Mouse (Mus musculus): ENCODE measurements at regions not wholly inside any gene's neighbourhood (a gene's known extent, or its start where the extent isn't known, plus 50 kb on each side); places are given as distances from the start of the nearest gene placed in this dataset.

DNA sequence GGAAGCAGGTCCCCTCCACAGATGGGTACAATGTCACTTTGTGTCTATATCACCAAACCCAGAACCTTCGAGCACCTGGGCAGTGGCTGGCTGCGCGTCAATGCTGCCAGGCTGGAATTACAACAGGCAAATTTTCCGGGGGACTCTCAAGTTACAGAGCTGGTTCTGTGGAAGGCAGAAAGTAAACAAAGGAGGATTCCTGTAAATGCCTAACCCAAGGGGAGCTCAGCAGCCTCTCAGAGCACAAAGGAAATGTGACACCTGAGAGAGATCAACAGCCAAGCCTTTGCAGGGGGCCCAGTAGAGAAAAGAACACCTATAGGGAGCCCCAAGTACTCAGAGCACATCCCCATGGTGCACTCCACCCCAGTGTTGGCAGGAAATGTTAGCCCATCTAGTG, 70.7 kb downstream of the Setd4 start:
- Histone ChIP-seq H3K4me1 (ENCODE audit: insufficient read depth) (no peaks in the 10 kb centered on the region), H3K9ac (replicated peaks) (no peak overlapping the region), H3K27me3 (ENCODE audit: insufficient read depth, low read length) (no peaks in the 10 kb centered on the region), H3K27ac (ENCODE audit: low read depth) (no peak overlapping the region), H3K36me3 (replicated peaks; ENCODE audit: insufficient read depth, low read length) (no peaks in the 10 kb centered on the region), H3K4me2 (ENCODE audit: low read depth, low read length) (no peak overlapping the region), H3K4me3 (ENCODE audit: low read depth, low read length) (no peak overlapping the region), H3K9me3 (ENCODE audit: low read length) (no peaks in the 10 kb centered on the region)
- ATAC-seq (no peak), DNase-seq (no peak)
- no peak for TF ChIP-seq EP300 (IDR thresholded peaks at IDR 0.05; ENCODE audit: low read depth)
- TF ChIP-seq CTCF (IDR thresholded peaks at IDR 0.05; ENCODE audit: low read depth) = no peak
- WGBS (ENCODE audit: insufficient replicate concordance) = 17% methylated on average over 4 of the region's 4 CpGs

- DNase-seq (no peak), ATAC-seq (no peak)
- Histone ChIP-seq H3K27me3 (ENCODE audit: insufficient read depth, low read length) (no peaks in the 10 kb centered on the region), H3K4me2 (ENCODE audit: low read depth, low read length) (no peak overlapping the region), H3K36me3 (replicated peaks; ENCODE audit: insufficient read depth, low read length) (no peaks in the 10 kb centered on the region), H3K4me1 (ENCODE audit: insufficient read depth) (no peaks in the 10 kb centered on the region), H3K27ac (ENCODE audit: low read depth) (no peak overlapping the region), H3K9me3 (ENCODE audit: low read length) (no peaks in the 10 kb centered on the region), H3K9ac (replicated peaks) (no peak overlapping the region), H3K4me3 (ENCODE audit: low read depth, low read length) (no peak overlapping the region)
- TF ChIP-seq EP300 (IDR thresholded peaks at IDR 0.05; ENCODE audit: low read depth) (no peak), CTCF (IDR thresholded peaks at IDR 0.05; ENCODE audit: low read depth) (0 out of 2 replicates have a peak, but pooled peaks have one; percentile 20)
- WGBS (ENCODE audit: insufficient replicate concordance) = 63% methylated on average over 8 of the region's 8 CpGs
These were observed 71.9 kb downstream of the Setd4 start for GRCm38 (mm10) chr16:93531937-93532336.

- Histone ChIP-seq H3K27ac (ENCODE audit: low read depth) (no peak overlapping the region), H3K4me3 (ENCODE audit: low read depth, low read length) (no peak overlapping the region), H3K4me2 (ENCODE audit: low read depth, low read length) (no peak overlapping the region), H3K4me1 (ENCODE audit: insufficient read depth) (no peaks in the 10 kb centered on the region), H3K36me3 (replicated peaks; ENCODE audit: insufficient read depth, low read length) (no peaks in the 10 kb centered on the region), H3K9me3 (ENCODE audit: low read length) (no peaks in the 10 kb centered on the region), H3K9ac (replicated peaks) (no peak overlapping the region), H3K27me3 (ENCODE audit: insufficient read depth, low read length) (no peaks in the 10 kb centered on the region)
- DNase-seq (no peak), ATAC-seq (no peak)
- 62% methylated on average over 2 of the region's 2 CpGs for WGBS (ENCODE audit: insufficient replicate concordance)
- TF ChIP-seq CTCF (IDR thresholded peaks at IDR 0.05; ENCODE audit: low read depth) = no peak
- no peak for TF ChIP-seq EP300 (IDR thresholded peaks at IDR 0.05; ENCODE audit: low read depth)
These were observed 81.4 kb downstream of the Setd4 start for GRCm38 (mm10) chr16:93522485-93522884.

- no peak for ATAC-seq
- no peaks in the 10 kb centered on the region for H3K36me3 ChIP-seq (replicated peaks; ENCODE audit: insufficient read depth, low read length)
These were observed 83.4 kb downstream of the Setd4 start for GRCm38 (mm10) chr16:93520481-93520880.

GRCm38 (mm10) chr16:93518620-93519019, 85.2 kb downstream of the Setd4 start:
- DNase-seq = no peak
- no peaks in the 10 kb centered on the region for H3K9me3 ChIP-seq (ENCODE audit: low read length)
- H3K4me3 ChIP-seq (ENCODE audit: low read depth, low read length) = no peak overlapping the region
- H3K4me1 ChIP-seq (ENCODE audit: insufficient read depth) = no peaks in the 10 kb centered on the region
- H3K27ac ChIP-seq (ENCODE audit: low read depth) = no peak overlapping the region
- 73% methylated on average over 1 of the region's 1 CpGs for WGBS (ENCODE audit: insufficient replicate concordance)
- no peak overlapping the region for H3K9ac ChIP-seq (replicated peaks)
- no peaks in the 10 kb centered on the region for H3K36me3 ChIP-seq (replicated peaks; ENCODE audit: insufficient read depth, low read length)
- H3K27me3 ChIP-seq (ENCODE audit: insufficient read depth, low read length) = no peaks in the 10 kb centered on the region
- no peak for TF ChIP-seq EP300 (IDR thresholded peaks at IDR 0.05; ENCODE audit: low read depth)
- TF ChIP-seq CTCF (IDR thresholded peaks at IDR 0.05; ENCODE audit: low read depth) = no peak
- no peak for ATAC-seq
- H3K4me2 ChIP-seq (ENCODE audit: low read depth, low read length) = no peak overlapping the region

More at GRCm38 (mm10) chr16:93520481-93520880, 83.4 kb downstream of the Setd4 start:
- Histone ChIP-seq H3K9ac (replicated peaks) (no peak overlapping the region), H3K4me3 (ENCODE audit: low read depth, low read length) (no peak overlapping the region), H3K9me3 (ENCODE audit: low read length) (no peaks in the 10 kb centered on the region), H3K27ac (ENCODE audit: low read depth) (no peak overlapping the region), H3K4me1 (ENCODE audit: insufficient read depth) (no peaks in the 10 kb centered on the region), H3K27me3 (ENCODE audit: insufficient read depth, low read length) (no peaks in the 10 kb centered on the region), H3K4me2 (ENCODE audit: low read depth, low read length) (no peak overlapping the region)
- 53% methylated on average over 3 of the region's 3 CpGs for WGBS (ENCODE audit: insufficient replicate concordance)
- no peak for DNase-seq
- no peak for TF ChIP-seq EP300 (IDR thresholded peaks at IDR 0.05; ENCODE audit: low read depth)
- TF ChIP-seq CTCF (IDR thresholded peaks at IDR 0.05; ENCODE audit: low read depth) = no peak

- DNase-seq (no peak), ATAC-seq (no peak)
- Histone ChIP-seq H3K27ac (ENCODE audit: low read depth) (no peak overlapping the region), H3K4me1 (ENCODE audit: insufficient read depth) (no peaks in the 10 kb centered on the region), H3K4me2 (ENCODE audit: low read depth, low read length) (no peak overlapping the region), H3K36me3 (replicated peaks; ENCODE audit: insufficient read depth, low read length) (no peaks in the 10 kb centered on the region), H3K27me3 (ENCODE audit: insufficient read depth, low read length) (no peaks in the 10 kb centered on the region), H3K4me3 (ENCODE audit: low read depth, low read length) (no peak overlapping the region), H3K9ac (replicated peaks) (no peak overlapping the region), H3K9me3 (ENCODE audit: low read length) (no peaks in the 10 kb centered on the region)
- TF ChIP-seq CTCF (IDR thresholded peaks at IDR 0.05; ENCODE audit: low read depth) = no peak
- TF ChIP-seq EP300 (IDR thresholded peaks at IDR 0.05; ENCODE audit: low read depth) = no peak
- WGBS (ENCODE audit: insufficient replicate concordance) = 47% methylated on average over 5 of the region's 5 CpGs
These were observed 87.1 kb downstream of the Setd4 start for GRCm38 (mm10) chr16:93516793-93517192.

DNA sequence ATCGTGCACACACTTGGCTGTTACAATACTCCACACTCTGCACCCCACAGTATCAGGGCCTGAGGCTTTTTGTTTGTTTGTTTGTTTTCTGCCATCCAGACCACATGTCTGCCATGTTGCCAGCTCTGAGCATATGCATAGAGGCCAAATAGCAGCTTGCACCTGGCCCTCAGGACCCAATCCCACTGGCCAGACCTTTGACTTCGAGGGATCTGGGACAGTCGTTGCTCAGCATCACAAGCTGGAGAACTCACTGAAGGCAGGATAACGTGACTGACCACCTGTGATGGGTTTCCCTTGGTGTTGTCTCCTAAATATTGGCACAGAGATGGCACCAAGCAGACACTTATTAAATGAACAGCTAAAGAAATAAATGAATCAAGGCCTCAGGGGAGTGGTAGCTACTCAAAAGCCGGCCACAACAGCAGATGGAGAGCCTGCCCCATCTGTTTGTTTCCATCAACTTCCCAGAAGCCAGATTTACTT, 88.4 kb downstream of the Setd4 start:
- DNase-seq (no peak), ATAC-seq (no peak)
- no peaks in the 10 kb centered on the region for H3K4me1 ChIP-seq (ENCODE audit: insufficient read depth)
- no peaks in the 10 kb centered on the region for H3K36me3 ChIP-seq (replicated peaks; ENCODE audit: insufficient read depth, low read length)
- no peak overlapping the region for H3K27ac ChIP-seq (ENCODE audit: low read depth)
- 71% methylated on average over 5 of the region's 5 CpGs for WGBS (ENCODE audit: insufficient replicate concordance)
- no peak overlapping the region for H3K4me3 ChIP-seq (ENCODE audit: low read depth, low read length)
- TF ChIP-seq CTCF (IDR thresholded peaks at IDR 0.05; ENCODE audit: low read depth) (no peak), EP300 (IDR thresholded peaks at IDR 0.05; ENCODE audit: low read depth) (no peak)
- H3K4me2 ChIP-seq (ENCODE audit: low read depth, low read length) = no peak overlapping the region
- no peak overlapping the region for H3K9ac ChIP-seq (replicated peaks)
- H3K9me3 ChIP-seq (ENCODE audit: low read length) = no peaks in the 10 kb centered on the region
- H3K27me3 ChIP-seq (ENCODE audit: insufficient read depth, low read length) = no peaks in the 10 kb centered on the region
